Mouse (Mus musculus) thymus, postnatal 14 days (tissue): ENCODE results near the gene Mprip.
A peak's percentile ranks its signal among the peaks of the same experiment; 100 is the strongest.
"Not testable (repeated sequence)": the region's sequence is repeated elsewhere in the genome, so short reads cannot be mapped to it uniquely, and the experiment has no call there.

Source experiments
- DNase-seq: peaks from one replicate; pipeline ENCODE4 v3.0.0; 2021

Mprip gene

GRCm38 (mm10) chr11:59717801-59718291, 56.7 kb downstream of the Mprip start:
- no peak for DNase-seq

GRCm38 (mm10) chr11:59719185-59719584, 58.1 kb downstream of the Mprip start:
- no peak for DNase-seq

GRCm38 (mm10) chr11:59721385-59721784, 60.3 kb downstream of the Mprip start:
- DNase-seq, result no peak

GRCm38 (mm10) chr11:59727204-59727603, 66.1 kb downstream of the Mprip start:
- no peak for DNase-seq

- no peak for DNase-seq
Observed at GRCm38 (mm10) chr11:59731821-59732220, 70.7 kb downstream of the Mprip start.

GRCm38 (mm10) chr11:59732407-59733066, 71.4 kb downstream of the Mprip start:
- peak; percentile 7 for DNase-seq

- DNase-seq, result not testable (repeated sequence)
Observed at GRCm38 (mm10) chr11:59733600-59733999, 72.5 kb downstream of the Mprip start.

GRCm38 (mm10) chr11:59734335-59734734, 73.2 kb downstream of the Mprip start:
- DNase-seq, result no peak

GRCm38 (mm10) chr11:59735938-59736337, 74.8 kb downstream of the Mprip start:
- DNase-seq, result not testable (repeated sequence)

- no peak for DNase-seq
Observed at GRCm38 (mm10) chr11:59737250-59737649, 76.1 kb downstream of the Mprip start.

- DNase-seq, result no peak
Observed at GRCm38 (mm10) chr11:59739996-59740395, 78.9 kb downstream of the Mprip start.

GRCm38 (mm10) chr11:59741915-59742314, 80.8 kb downstream of the Mprip start:
- DNase-seq, result no peak

- no peak for DNase-seq
Observed at GRCm38 (mm10) chr11:59743307-59743706, 82.2 kb downstream of the Mprip start.

GRCm38 (mm10) chr11:59743712-59744111, 82.6 kb downstream of the Mprip start:
- no peak for DNase-seq

- no peak for DNase-seq
Observed at GRCm38 (mm10) chr11:59744374-59744773, 83.3 kb downstream of the Mprip start.

GRCm38 (mm10) chr11:59745851-59746250, 84.7 kb downstream of the Mprip start:
- no peak for DNase-seq

- peak; percentile 72 for DNase-seq
Observed at GRCm38 (mm10) chr11:59746614-59747013, 85.5 kb downstream of the Mprip start.

- DNase-seq, result no peak
Observed at GRCm38 (mm10) chr11:59749050-59749449, 87.9 kb downstream of the Mprip start.

GRCm38 (mm10) chr11:59754504-59754903, 93.4 kb downstream of the Mprip start:
- no peak for DNase-seq

GRCm38 (mm10) chr11:59756351-59756750, 95.2 kb downstream of the Mprip start:
- no peak for DNase-seq

GRCm38 (mm10) chr11:59758191-59758985, 97.3 kb downstream of the Mprip start:
- no peak for DNase-seq

- no peak for DNase-seq
Observed at GRCm38 (mm10) chr11:59759178-59759577, 98.1 kb downstream of the Mprip start.

- DNase-seq, result no peak
Observed at GRCm38 (mm10) chr11:59759626-59760025, 98.5 kb downstream of the Mprip start.

GRCm38 (mm10) chr11:59760796-59761195, 99.7 kb downstream of the Mprip start:
- no peak for DNase-seq
